ENCODE assay signal across 26 mouse cellular contexts in genomic region chr7:143147015-143147414, GRCm38 (mm10). TPM values are rescaled to one million over a fixed set of nuclear protein-coding genes. Genes with fewer than 3 reads are reported as not detected.
"Had no signal": no experiment of that assay in that cellular context is flagged by ENCODE, and none has a peak within 500 bp of the region (broad histone marks: within the 10 kb centered on the region; RNA-seq: fewer than 3 reads in every experiment).

No protein-coding gene starts in this region.

- H3K9me3 ChIP-seq: hindbrain, embryonic 13.5 days; hindbrain, embryonic 15.5 days; limb, embryonic 13.5 days; limb, embryonic 15.5 days; liver, embryonic 12.5 days had no signal

- H3K9ac ChIP-seq: forebrain, postnatal 0 days; hindbrain, embryonic 13.5 days; hindbrain, embryonic 15.5 days; limb, embryonic 13.5 days; limb, embryonic 15.5 days; liver, embryonic 12.5 days had no signal

- H3K4me3 ChIP-seq: heart, adult 2 months; hindbrain, embryonic 13.5 days; hindbrain, embryonic 15.5 days; layer of hippocampus, adult 2 months; left cerebral cortex, adult 2 months; limb, embryonic 13.5 days; limb, embryonic 15.5 days; liver, embryonic 12.5 days had no signal

- H3K4me1 ChIP-seq: hindbrain, embryonic 13.5 days; hindbrain, embryonic 15.5 days; liver, embryonic 12.5 days had no signal

- H3K27ac ChIP-seq: heart, adult 2 months; hindbrain, embryonic 13.5 days; hindbrain, embryonic 15.5 days; hindbrain, postnatal 0 days; layer of hippocampus, adult 2 months; left cerebral cortex, adult 2 months; limb, embryonic 13.5 days; limb, embryonic 15.5 days; liver, embryonic 12.5 days had no signal

- H3K27me3 ChIP-seq: hindbrain, embryonic 15.5 days; limb, embryonic 15.5 days had no signal

- DNase-seq: forebrain, postnatal 0 days; gastrocnemius, postnatal 14 days; gastrocnemius, postnatal 36 days; heart, adult 11 months; heart, adult 2 months; heart, postnatal 14 days; heart, postnatal 36 days; kidney, adult 18-20 months; kidney, adult 8-10 months; kidney, postnatal 10 days; kidney, postnatal 25 days; kidney, postnatal 4 days had no signal

- H3K4me2 ChIP-seq: heart, embryonic 11.5 days; hindbrain, embryonic 13.5 days; hindbrain, embryonic 15.5 days; limb, embryonic 13.5 days; limb, embryonic 15.5 days; liver, embryonic 12.5 days had no signal

- ATAC-seq: forebrain, postnatal 0 days; hindbrain, postnatal 0 days; liver, embryonic 12.5 days had no signal

- H3K36me3 ChIP-seq: hindbrain, embryonic 13.5 days; hindbrain, embryonic 15.5 days; limb, embryonic 13.5 days; limb, embryonic 15.5 days; liver, embryonic 12.5 days had no signal

RNA-seq across cellular contexts. Expression of gene Kcnq1, which starts 40.9 kb away (rescaled TPM):
- total RNA-seq: hematopoietic stem cell, adult 5-6 weeks had no signal

RNA-seq across cellular contexts. Expression of gene Trpm5, which starts 52.6 kb away (rescaled TPM):
- total RNA-seq: gastrocnemius, adult 18-20 months; gastrocnemius, adult 8-10 months; gastrocnemius, postnatal 36 days; heart, adult 2 months; heart, postnatal 36 days; layer of hippocampus, adult 2 months; layer of hippocampus, postnatal 25 days; left cerebral cortex, adult 2 months; left cerebral cortex, postnatal 36 days had no signal
